In genomic region chr15:98608784-98609250, GRCm38 (mm10) we compare ENCODE assay signal across 8 mouse cellular contexts. TPM values are rescaled to one million over a fixed set of nuclear protein-coding genes. Genes with fewer than 3 reads are reported as not detected.
DNase-seq lines count a peak whose midpoint lies in the region; ATAC-seq lines count a peak whose summit lies in the region.

No protein-coding gene starts in this region.

- WGBS in lung, embryonic 15.5 days, result under 1% methylated on average over 14 of the region's 26 CpGs
- WGBS in limb, embryonic 15.5 days, result 0% methylated on average over 13 of the region's 26 CpGs
- WGBS in neural tube, embryonic 11.5 days, result 0% methylated on average over 14 of the region's 26 CpGs

- peak overlapping the region; percentile 88 for H3K4me3 ChIP-seq in lung, embryonic 15.5 days
- peak overlapping the region; percentile 81 for H3K4me3 ChIP-seq in limb, embryonic 15.5 days
- peak overlapping the region; percentile 86 for H3K4me3 ChIP-seq in neural tube, embryonic 11.5 days (ENCODE audit: low read depth, low read length)

- H3K27ac ChIP-seq in lung, embryonic 15.5 days, result peak overlapping the region; percentile 97
- H3K27ac ChIP-seq in limb, embryonic 15.5 days, result peak overlapping the region; percentile 89
- H3K27ac ChIP-seq in neural tube, embryonic 11.5 days (ENCODE audit: low read depth, low read length), result peak overlapping the region; percentile 86

- DNase-seq in lung, adult 18-20 months, result no peak
- DNase-seq in cerebellum, postnatal 25 days, result peak; percentile 32 to 44
- DNase-seq in heart, postnatal 10 days, result peak; percentile 50 to 62
- peak; percentile 47 for DNase-seq in neural tube, embryonic 11.5 days (ENCODE audit: low spot score)
- no peak for DNase-seq in left cerebral cortex, adult 18-20 months (ENCODE audit: low spot score in 2 of 2)

- no peaks in the 10 kb centered on the region for H3K27me3 ChIP-seq in lung, embryonic 15.5 days
- H3K27me3 ChIP-seq in limb, embryonic 15.5 days, result no peaks in the 10 kb centered on the region
- no peaks in the 10 kb centered on the region for H3K27me3 ChIP-seq in neural tube, embryonic 11.5 days (ENCODE audit: control insufficient read depth, insufficient read depth, low read length)

- H3K9ac ChIP-seq in lung, embryonic 15.5 days, result peak overlapping the region; percentile 91
- H3K9ac ChIP-seq in limb, embryonic 15.5 days, result peak overlapping the region; percentile 82
- peak overlapping the region; percentile 89 for H3K9ac ChIP-seq in neural tube, embryonic 11.5 days (ENCODE audit: low read length)

- peak overlapping the region; percentile 94 for H3K4me2 ChIP-seq in lung, embryonic 15.5 days
- H3K4me2 ChIP-seq in limb, embryonic 15.5 days, result peak overlapping the region; percentile 92
- H3K4me2 ChIP-seq in neural tube, embryonic 11.5 days (ENCODE audit: low read depth), result peak overlapping the region; percentile 94

- H3K4me1 ChIP-seq in lung, embryonic 15.5 days, result peaks cover 37% of the 10 kb centered on the region
- peaks cover 41% of the 10 kb centered on the region for H3K4me1 ChIP-seq in limb, embryonic 15.5 days
- peaks cover 14% of the 10 kb centered on the region for H3K4me1 ChIP-seq in neural tube, embryonic 11.5 days (ENCODE audit: control insufficient read depth, insufficient read depth, low read length)

- H3K9me3 ChIP-seq in lung, embryonic 15.5 days, result no peaks in the 10 kb centered on the region
- no peaks in the 10 kb centered on the region for H3K9me3 ChIP-seq in limb, embryonic 15.5 days
- no peaks in the 10 kb centered on the region for H3K9me3 ChIP-seq in neural tube, embryonic 11.5 days (ENCODE audit: control insufficient read depth, low read length)

- peaks cover 8% of the 10 kb centered on the region for H3K36me3 ChIP-seq in lung, embryonic 15.5 days
- H3K36me3 ChIP-seq in limb, embryonic 15.5 days, result peaks cover 17% of the 10 kb centered on the region
- 0 out of 2 replicates have a peak, but pooled peaks cover 4% of the 10 kb centered on the region for H3K36me3 ChIP-seq in neural tube, embryonic 11.5 days (ENCODE audit: control insufficient read depth, insufficient read depth, low read length)

- intact Hi-C loops in heart, postnatal 10 days (cut with DNase I), result loop anchor here (2.0 kb wide), 1 partner anchor 98 kb away; no protein-coding TSS in a partner anchor

- ATAC-seq in lung, embryonic 15.5 days (ENCODE audit: borderline replicate concordance, extremely low read depth, low FRiP score, low TSS enrichment), result peak; percentile 12
- ATAC-seq in limb, embryonic 15.5 days (ENCODE audit: insufficient number of reproducible peaks, low FRiP score, low TSS enrichment, low read depth), result 0 out of 2 replicates have a peak, but pooled peaks have one; percentile 5
- ATAC-seq in neural tube, embryonic 11.5 days (ENCODE audit: insufficient read depth, low FRiP score, low TSS enrichment), result peak; percentile 58
- no peak; the same call in 1 of the 2 replicates for ATAC-seq in megakaryocyte-erythroid progenitor cell, adult 5-6 weeks (replicated peaks; ENCODE audit: low FRiP score, low TSS enrichment, poor library complexity, severe bottlenecking)

RNA-seq across cellular contexts. Expression of gene Adcy6, which starts 1.1 kb away (rescaled TPM):
- polyA plus RNA-seq in lung, embryonic 15.5 days (2015; fragmentation: Nextera tagmentation; extraction: Ambion mirVana), result 22.4 and 23.2 TPM in 2 replicates
- 100 to 1,000 TPM; 187 to 200 TPM for total RNA-seq in heart, postnatal 10 days (2021)
- polyA plus RNA-seq in limb, embryonic 15.5 days (2015; fragmentation: Nextera tagmentation; extraction: Ambion mirVana), result 15.1 and 15.8 TPM in 2 replicates
- 11.4 and 12.7 TPM in 2 replicates for polyA plus RNA-seq in neural tube, embryonic 11.5 days (2014; fragmentation: Nextera tagmentation; extraction: Ambion mirVana)
- 55.8 and 57.2 TPM in 2 replicates for total RNA-seq in megakaryocyte-erythroid progenitor cell, adult 5-6 weeks (2014; fragmentation: Nextera tagmentation)
- 28.8 and 45.9 TPM in 2 replicates for total RNA-seq in megakaryocyte-erythroid progenitor cell, adult 5-6 weeks (2017)
- 10 to 100 TPM; 45.8 to 49.7 TPM for total RNA-seq in left cerebral cortex, adult 18-20 months (2021)

RNA-seq across cellular contexts. Expression of gene Cacnb3, which starts 21.8 kb away (rescaled TPM):
- 26.7 and 27.2 TPM in 2 replicates for polyA plus RNA-seq in lung, embryonic 15.5 days (2015; fragmentation: Nextera tagmentation; extraction: Ambion mirVana)
- 10 to 100 TPM; 13.6 to 14.0 TPM for total RNA-seq in heart, postnatal 10 days (2021)
- polyA plus RNA-seq in limb, embryonic 15.5 days (2015; fragmentation: Nextera tagmentation; extraction: Ambion mirVana), result 41.4 and 46.6 TPM in 2 replicates
- 57.4 and 58.4 TPM in 2 replicates for polyA plus RNA-seq in neural tube, embryonic 11.5 days (2014; fragmentation: Nextera tagmentation; extraction: Ambion mirVana)
- total RNA-seq in megakaryocyte-erythroid progenitor cell, adult 5-6 weeks (2014; fragmentation: Nextera tagmentation), result not detected in 2 replicates
- not detected in 2 replicates for total RNA-seq in megakaryocyte-erythroid progenitor cell, adult 5-6 weeks (2017)
- 100 to 1,000 TPM; 267 to 278 TPM for total RNA-seq in left cerebral cortex, adult 18-20 months (2021)

RNA-seq across cellular contexts. Expression of gene 4930415O20Rik, which starts 38.0 kb away (rescaled TPM):
- polyA plus RNA-seq in lung, embryonic 15.5 days (2015; fragmentation: Nextera tagmentation; extraction: Ambion mirVana), result not detected in 2 replicates
- under 1 TPM in 1 of 2 experiments, not detected in 1; 0.53 TPM for total RNA-seq in heart, postnatal 10 days (2021)
- not detected in 2 replicates for polyA plus RNA-seq in limb, embryonic 15.5 days (2015; fragmentation: Nextera tagmentation; extraction: Ambion mirVana)
- not detected in 2 replicates for polyA plus RNA-seq in neural tube, embryonic 11.5 days (2014; fragmentation: Nextera tagmentation; extraction: Ambion mirVana)
- total RNA-seq in megakaryocyte-erythroid progenitor cell, adult 5-6 weeks (2014; fragmentation: Nextera tagmentation), result not detected in 2 replicates
- total RNA-seq in megakaryocyte-erythroid progenitor cell, adult 5-6 weeks (2017), result not detected in 2 replicates
- not detected for total RNA-seq in left cerebral cortex, adult 18-20 months (2021)

RNA-seq across cellular contexts. Expression of gene Ccnt1, which starts 38.1 kb away (rescaled TPM):
- polyA plus RNA-seq in lung, embryonic 15.5 days (2015; fragmentation: Nextera tagmentation; extraction: Ambion mirVana), result 51.4 and 56.3 TPM in 2 replicates
- 10 to 100 TPM; 34.5 to 40.0 TPM for total RNA-seq in heart, postnatal 10 days (2021)
- 50.8 and 55.2 TPM in 2 replicates for polyA plus RNA-seq in limb, embryonic 15.5 days (2015; fragmentation: Nextera tagmentation; extraction: Ambion mirVana)
- polyA plus RNA-seq in neural tube, embryonic 11.5 days (2014; fragmentation: Nextera tagmentation; extraction: Ambion mirVana), result 62.2 and 65.6 TPM in 2 replicates
- 66.8 and 70.7 TPM in 2 replicates for total RNA-seq in megakaryocyte-erythroid progenitor cell, adult 5-6 weeks (2014; fragmentation: Nextera tagmentation)
- 80.8 and 88.3 TPM in 2 replicates for total RNA-seq in megakaryocyte-erythroid progenitor cell, adult 5-6 weeks (2017)
- 10 to 100 TPM; 40.4 to 46.0 TPM for total RNA-seq in left cerebral cortex, adult 18-20 months (2021)

RNA-seq across cellular contexts. Expression of gene Ddx23, which starts 53.9 kb away (rescaled TPM):
- 22.5 and 22.9 TPM in 2 replicates for polyA plus RNA-seq in lung, embryonic 15.5 days (2015; fragmentation: Nextera tagmentation; extraction: Ambion mirVana)
- total RNA-seq in heart, postnatal 10 days (2021), result 10 to 100 TPM; 55.2 to 57.2 TPM
- 18.5 and 24.7 TPM in 2 replicates for polyA plus RNA-seq in limb, embryonic 15.5 days (2015; fragmentation: Nextera tagmentation; extraction: Ambion mirVana)
- polyA plus RNA-seq in neural tube, embryonic 11.5 days (2014; fragmentation: Nextera tagmentation; extraction: Ambion mirVana), result 19.5 and 24.1 TPM in 2 replicates
- total RNA-seq in megakaryocyte-erythroid progenitor cell, adult 5-6 weeks (2014; fragmentation: Nextera tagmentation), result 79.8 and 96.4 TPM in 2 replicates
- total RNA-seq in megakaryocyte-erythroid progenitor cell, adult 5-6 weeks (2017), result 152 and 181 TPM in 2 replicates
- 10 to 100 TPM; 86.9 to 90.6 TPM for total RNA-seq in left cerebral cortex, adult 18-20 months (2021)

Comparison
In these comparisons a context has a peak if more than half of its experiments do, and no peak if none do; other contexts are left out.
1. DNase-seq: peak in cerebellum, postnatal 25 days (2 of 2), heart, postnatal 10 days (2 of 2) and neural tube, embryonic 11.5 days (single experiment); none in lung, adult 18-20 months (0 of 2) and left cerebral cortex, adult 18-20 months (0 of 2).
2. RNA of gene Cacnb3, which starts 21.8 kb away (total RNA-seq): 267 to 278 TPM in left cerebral cortex, adult 18-20 months; 13.6 to 14.0 TPM in heart, postnatal 10 days and not detected in megakaryocyte-erythroid progenitor cell, adult 5-6 weeks; every median in the first group is over 10 times any median in the second.
3. Peak in every context shown above with its lines, with median percentiles within 50 percentile points of each other: H3K27ac ChIP-seq, H3K4me2 ChIP-seq, H3K4me3 ChIP-seq and H3K9ac ChIP-seq.